Mouse (Mus musculus) olfactory bulb, adult 2 months (tissue): ENCODE data around the gene Olfr983. TPM values are rescaled to one million over a fixed set of nuclear protein-coding genes. Genes with fewer than 3 reads are reported as not detected.

Source experiments
- H3K27ac ChIP-seq: fragments of 200-500 bp; 2 replicates; pipeline ENCODE4 v1.5.1; 2012; ENCODE audit warnings: low read depth, low read length; ENCODE audit not compliant: insufficient read depth
- H3K4me1 ChIP-seq: fragments of 200-500 bp; 2 replicates; pipeline ENCODE4 v1.6.1; 2012; ENCODE audit warnings: low read length; ENCODE audit not compliant: control insufficient read depth, insufficient read depth
- H3K4me3 ChIP-seq: fragments of 200-500 bp; 2 replicates; pipeline ENCODE4 v1.5.1; 2012; ENCODE audit warnings: mild to moderate bottlenecking, low read depth, low read length, moderate library complexity; ENCODE audit not compliant: insufficient read depth
- CTCF ChIP-seq: fragments of 200-500 bp; IDR thresholded peaks from 2 replicates; pipeline ENCODE4 v1.5.1; 2012; ENCODE audit warnings: low read depth, mild to moderate bottlenecking, low read length, moderate library complexity; ENCODE audit not compliant: insufficient read depth
- POLR2A ChIP-seq: fragments of 200-500 bp; IDR thresholded peaks from 2 replicates; pipeline ENCODE4 v1.6.1; 2012; ENCODE audit warnings: mild to moderate bottlenecking, low read depth, low read length, moderate library complexity; ENCODE audit not compliant: insufficient read depth
- WGBS: fragments of 180-500 bp; shearing (Covaris S2); methylation state at CpG from one replicate; pipeline ENCODE4 v1.1.7; 2018; 5-methylcytosine and 5-hydroxymethylcytosine counted together
- polyA plus RNA-seq: library from polyadenylated mRNA; stranded (reverse); fragments of >200 nt; gene quantifications from 2 replicates; pipeline ENCODE4 v1.2.4, GENCODE M21; 2012; ENCODE audit warnings: low replicate concordance; ENCODE audit not compliant: missing spikeins, insufficient read depth, insufficient read length

The Olfr983 gene
- polyA plus RNA-seq = not detected in 2 replicates

- H3K4me3 ChIP-seq = no peak within 1 kb of the TSS
- no peaks in the 10 kb centered on the region for H3K4me1 ChIP-seq
- no peak within 1 kb of the TSS for H3K27ac ChIP-seq
- 80% methylated on average over 2 of the region's 2 CpGs for WGBS
- no peak for TF ChIP-seq POLR2A
- no peak for TF ChIP-seq CTCF
Measured at GRCm38 (mm10) chr9:40093495-40093894, at the start of gene Olfr983. Gene Olfr983, minus strand, starts transcription at chr9:40093595.

GRCm38 (mm10) chr9:40141544-40141943 lies 48.1 kb upstream of the Olfr983 start:
- H3K4me1 ChIP-seq = no peaks in the 10 kb centered on the region
- no peak overlapping the region for H3K27ac ChIP-seq
- no peak overlapping the region for H3K4me3 ChIP-seq
- WGBS = 18% methylated on average over 1 of the region's 1 CpGs
- no peak for TF ChIP-seq POLR2A

GRCm38 (mm10) chr9:40139484-40139883 lies 46.1 kb upstream of the Olfr983 start:
- H3K27ac ChIP-seq = no peak overlapping the region
- no peaks in the 10 kb centered on the region for H3K4me1 ChIP-seq
- no peak for TF ChIP-seq CTCF
- no peak for TF ChIP-seq POLR2A
- WGBS = 79% methylated on average over 4 of the region's 4 CpGs
- no peak overlapping the region for H3K4me3 ChIP-seq

- 84% methylated on average over 6 of the region's 6 CpGs for WGBS
- no peak overlapping the region for H3K4me3 ChIP-seq
- no peaks in the 10 kb centered on the region for H3K4me1 ChIP-seq
- TF ChIP-seq CTCF = no peak
- no peak for TF ChIP-seq POLR2A
- H3K27ac ChIP-seq = no peak overlapping the region
Measured at GRCm38 (mm10) chr9:40136987-40137688, 43.7 kb upstream of the Olfr983 start.

- Histone ChIP-seq H3K4me1 (no peaks in the 10 kb centered on the region), H3K4me3 (no peak overlapping the region), H3K27ac (no peak overlapping the region)
- TF ChIP-seq CTCF (no peak), POLR2A (no peak)
- WGBS = 86% methylated on average over 1 of the region's 1 CpGs
Measured at GRCm38 (mm10) chr9:40130556-40130955, 37.2 kb upstream of the Olfr983 start.

- H3K4me3 ChIP-seq = no peak within 1 kb of the TSS
- no peaks in the 10 kb centered on the region for H3K4me1 ChIP-seq
- 95% methylated on average over 1 of the region's 1 CpGs for WGBS
- no peak within 1 kb of the TSS for H3K27ac ChIP-seq
- TF ChIP-seq CTCF (no peak), POLR2A (no peak)
Measured at GRCm38 (mm10) chr9:40130084-40130483, 36.7 kb upstream of the Olfr983 start, which contains the start of gene Olfr985. Gene Olfr985, minus strand, starts transcription at chr9:40130184.

DNA sequence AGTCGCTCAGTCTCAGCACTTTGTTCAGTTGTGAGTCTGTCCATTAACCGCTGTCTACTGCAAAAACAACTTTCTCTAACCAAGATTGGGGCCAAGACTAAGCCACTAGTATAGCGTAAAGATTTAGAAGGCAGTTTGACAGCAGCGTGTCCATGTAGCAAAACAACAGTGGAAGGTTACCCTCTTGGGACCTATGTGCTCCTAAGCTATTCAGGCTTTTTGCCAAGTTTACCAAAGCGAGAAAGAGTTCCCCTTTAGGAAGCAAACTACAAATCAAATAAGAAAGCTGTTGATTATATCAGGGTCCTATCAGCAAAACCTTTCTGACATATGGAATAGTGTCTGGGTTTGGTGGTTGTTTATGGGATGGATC lies 23.9 kb upstream of the Olfr983 start:
- Histone ChIP-seq H3K4me1 (no peaks in the 10 kb centered on the region; the same call in 1 of the 2 replicates), H3K27ac (no peak overlapping the region), H3K4me3 (no peak overlapping the region)
- 78% methylated on average over 5 of the region's 5 CpGs for WGBS
- no peak for TF ChIP-seq CTCF

GRCm38 (mm10) chr9:40116645-40117286 lies 23.4 kb upstream of the Olfr983 start:
- no peak overlapping the region for H3K4me3 ChIP-seq
- H3K4me1 ChIP-seq = no peaks in the 10 kb centered on the region; the same call in 1 of the 2 replicates
- 53% methylated on average over 10 of the region's 10 CpGs for WGBS
- TF ChIP-seq POLR2A (no peak), CTCF (no peak)
- no peak overlapping the region for H3K27ac ChIP-seq

GRCm38 (mm10) chr9:40114106-40114505 lies 20.7 kb upstream of the Olfr983 start, which contains the start of gene Olfr984:
Gene Olfr984, minus strand, starts transcription at chr9:40114206.
- Histone ChIP-seq H3K4me3 (no peak within 1 kb of the TSS), H3K4me1 (no peaks in the 10 kb centered on the region; the same call in 1 of the 2 replicates), H3K27ac (no peak within 1 kb of the TSS)
- no peak for TF ChIP-seq CTCF
- no peak for TF ChIP-seq POLR2A
- WGBS = 82% methylated on average over 2 of the region's 2 CpGs

DNA sequence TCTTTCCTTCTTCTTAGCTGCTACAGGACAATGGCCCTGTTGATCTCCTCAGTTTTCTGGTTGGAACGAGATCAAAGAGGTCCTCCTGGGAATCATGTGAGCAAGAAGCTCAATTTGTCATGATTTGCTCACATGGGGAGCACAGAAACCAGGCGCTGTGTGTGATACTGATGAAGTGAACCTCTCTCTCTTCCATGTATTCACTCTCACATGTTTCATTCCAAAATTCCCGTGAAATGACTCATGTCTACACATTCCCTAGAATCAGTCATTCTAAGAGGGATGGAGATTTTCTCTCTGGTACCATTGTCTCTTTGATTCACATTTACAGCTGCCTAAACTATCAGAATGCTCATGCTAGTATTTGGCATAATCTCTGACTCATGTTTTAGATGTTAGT lies 1.4 kb upstream of the Olfr983 start:
- Histone ChIP-seq H3K4me1 (no peaks in the 10 kb centered on the region), H3K4me3 (no peak overlapping the region), H3K27ac (no peak overlapping the region)
- TF ChIP-seq POLR2A (no peak), CTCF (no peak)
- WGBS = 58% methylated on average over 3 of the region's 3 CpGs
